Mouse (Mus musculus) adrenal gland, adult 10 weeks (tissue): ENCODE measurements around the gene Mrpl4. TPM values are rescaled to one million over a fixed set of nuclear protein-coding genes. Genes with fewer than 3 reads are reported as not detected.

Source experiments
- polyA plus RNA-seq: library from polyadenylated mRNA; stranded (reverse); fragments of 350-450 nt; fragmentation: Illumina TruSeq; extraction: RNeasy Lipid Tissue Mini Kit (QIAGEN cat#74804); gene quantifications from one replicate; pipeline ENCODE4 v1.2.3, GENCODE M21; 2014; ENCODE audit warnings: low read depth, low replicate concordance

Mrpl4 gene
- polyA plus RNA-seq: 1.1 TPM

GRCm38 (mm10) chr9:21002627-21003551 lies at the start of gene Mrpl4:
Gene Mrpl4, plus strand, starts transcription at chr9:21002738.

GRCm38 (mm10) chr9:20959430-20959938 lies 43.1 kb upstream of the Mrpl4 start, which contains the start of gene Dnmt1:
Gene Dnmt1, minus strand, starts transcription at chr9:20959888.

GRCm38 (mm10) chr9:20976216-20976960 lies 26.1 kb upstream of the Mrpl4 start, which contains the start of gene S1pr2:
Gene S1pr2, minus strand, starts transcription at chr9:20976781.

GRCm38 (mm10) chr9:21015571-21016130 lies 13.1 kb downstream of the Mrpl4 start, which contains the start of gene Icam1:
Gene Icam1, plus strand, starts transcription at chr9:21015985.

GRCm38 (mm10) chr9:21029291-21030054 lies 26.9 kb downstream of the Mrpl4 start, which contains the start of gene Icam4:
Gene Icam4, plus strand, starts transcription at chr9:21029373.

GRCm38 (mm10) chr9:21031896-21032351 lies 29.4 kb downstream of the Mrpl4 start, which contains the start of gene Icam5:
Gene Icam5, plus strand, starts transcription at chr9:21032073.

Other genes with a start within 250 kb of the Mrpl4 start
- gene Col5a3, start 187.7 kb upstream of the Mrpl4 start, polyA plus RNA-seq: 8.7 TPM
- not detected for gene Rdh8, start 184.2 kb upstream of the Mrpl4 start, polyA plus RNA-seq
- gene A230050P20Rik, start 134.1 kb upstream of the Mrpl4 start, polyA plus RNA-seq: 4.7 TPM
- not detected for gene Angptl6, start 123.0 kb upstream of the Mrpl4 start, polyA plus RNA-seq
- gene Ppan, start 114.6 kb upstream of the Mrpl4 start, polyA plus RNA-seq: 0.17 TPM
- 26.8 TPM for gene Eif3g, start 104.1 kb upstream of the Mrpl4 start, polyA plus RNA-seq
- gene Dnmt1, start 42.9 kb upstream of the Mrpl4 start, polyA plus RNA-seq: 12.0 TPM
- 3.0 TPM for gene S1pr2, start 26.0 kb upstream of the Mrpl4 start, polyA plus RNA-seq
- 3.1 TPM for gene Icam1, start 13.2 kb downstream of the Mrpl4 start, polyA plus RNA-seq
- not detected for gene Icam4, start 26.6 kb downstream of the Mrpl4 start, polyA plus RNA-seq
- not detected for gene Icam5, start 29.3 kb downstream of the Mrpl4 start, polyA plus RNA-seq
- not detected for gene Zglp1, start 64.4 kb downstream of the Mrpl4 start, polyA plus RNA-seq
- not detected for gene Gm49373, start 70.4 kb downstream of the Mrpl4 start, polyA plus RNA-seq
- not detected for gene Fdx1l, start 70.9 kb downstream of the Mrpl4 start, polyA plus RNA-seq
- 2.4 TPM for gene Gm38431, start 89.3 kb downstream of the Mrpl4 start, polyA plus RNA-seq
- 10.4 TPM for gene Raver1, start 89.3 kb downstream of the Mrpl4 start, polyA plus RNA-seq
- gene Tyk2, start 128.5 kb downstream of the Mrpl4 start, polyA plus RNA-seq: 1.3 TPM
- gene Cdc37, start 147.2 kb downstream of the Mrpl4 start, polyA plus RNA-seq: 13.1 TPM
- 0.87 TPM for gene Pde4a, start 163.0 kb downstream of the Mrpl4 start, polyA plus RNA-seq
- gene Keap1, start 236.6 kb downstream of the Mrpl4 start, polyA plus RNA-seq: 10.0 TPM
- gene S1pr5, start 245.7 kb downstream of the Mrpl4 start, polyA plus RNA-seq: not detected